Mouse (Mus musculus): Measurements from ENCODE around the gene Tph2. TPM values are rescaled to one million over a fixed set of nuclear protein-coding genes. Genes with fewer than 3 reads are reported as not detected.

Gene Tph2
- total RNA-seq, 2 experiments from 2014 or later, result 0.54 to 0.84 TPM

DNA sequence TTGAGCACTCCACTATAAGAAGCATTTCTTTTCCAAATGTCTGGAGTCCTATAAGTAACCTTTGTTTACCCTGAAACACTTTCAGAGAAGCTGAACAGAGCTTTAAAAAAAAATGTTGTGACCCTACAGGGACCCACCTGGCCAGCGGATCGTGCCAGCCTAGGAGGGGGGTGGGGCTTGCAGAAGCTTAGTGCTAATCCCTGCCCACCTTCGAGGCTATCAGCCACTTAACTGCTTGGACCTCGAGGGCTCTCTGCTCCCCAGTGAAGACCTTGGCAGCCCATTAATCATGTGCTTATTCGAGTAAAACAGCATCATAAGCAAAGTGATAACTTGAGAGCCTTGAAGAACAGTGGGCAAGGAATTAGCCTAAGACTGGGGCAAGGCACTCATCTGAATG, 40.3 kb downstream of the Tph2 start:
- no peak for DNase-seq (ENCODE audit: low spot score in 2 of 2)
- intact Hi-C loops (cut with DNase I), result no loop called here

DNA sequence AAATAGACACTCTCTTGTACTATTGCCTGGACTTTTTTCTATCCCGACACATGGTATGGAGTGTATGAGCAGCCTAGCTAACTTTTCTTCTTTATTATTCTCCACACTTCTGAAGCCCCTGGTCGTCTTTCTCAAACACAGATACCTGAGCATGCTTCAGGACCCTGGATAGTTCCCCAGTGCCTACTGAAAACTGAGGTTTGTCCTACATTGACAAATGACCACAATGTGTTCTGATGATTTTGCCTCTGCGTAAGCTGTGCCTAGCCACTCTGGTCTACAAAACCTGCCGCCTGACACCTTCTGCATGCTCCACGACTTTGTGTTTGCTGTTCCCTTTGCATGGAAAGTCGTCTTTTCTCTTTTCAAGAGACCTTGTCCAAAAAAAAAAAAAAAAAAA, 41.2 kb downstream of the Tph2 start:
- intact Hi-C loops (cut with DNase I), result no loop called here

DNA sequence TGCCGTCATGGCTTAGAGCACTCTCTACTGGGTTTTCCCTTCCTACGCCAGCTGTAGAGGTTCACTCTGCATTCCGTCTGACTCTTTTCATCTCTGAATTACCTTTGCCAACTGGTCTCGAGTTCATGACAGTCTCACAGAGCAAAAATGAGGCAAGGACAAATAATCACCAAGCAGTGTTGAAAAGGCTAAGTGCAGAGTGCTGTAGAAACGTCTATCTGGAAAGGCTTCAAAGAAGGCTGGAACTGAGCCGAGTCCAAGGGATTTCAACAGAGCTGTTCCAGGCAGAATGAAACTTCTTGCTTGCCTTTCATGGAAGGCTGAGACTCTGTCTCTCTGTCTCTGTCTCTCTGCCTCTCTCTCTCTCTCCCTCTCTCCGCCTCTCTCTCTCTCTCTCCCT, 47.8 kb downstream of the Tph2 start:
- DNase-seq (ENCODE audit: low spot score in 2 of 2), result no peak

More for the DNA sequence above, 41.2 kb downstream of the Tph2 start:
- no peak for DNase-seq (ENCODE audit: low spot score in 2 of 2)

DNA sequence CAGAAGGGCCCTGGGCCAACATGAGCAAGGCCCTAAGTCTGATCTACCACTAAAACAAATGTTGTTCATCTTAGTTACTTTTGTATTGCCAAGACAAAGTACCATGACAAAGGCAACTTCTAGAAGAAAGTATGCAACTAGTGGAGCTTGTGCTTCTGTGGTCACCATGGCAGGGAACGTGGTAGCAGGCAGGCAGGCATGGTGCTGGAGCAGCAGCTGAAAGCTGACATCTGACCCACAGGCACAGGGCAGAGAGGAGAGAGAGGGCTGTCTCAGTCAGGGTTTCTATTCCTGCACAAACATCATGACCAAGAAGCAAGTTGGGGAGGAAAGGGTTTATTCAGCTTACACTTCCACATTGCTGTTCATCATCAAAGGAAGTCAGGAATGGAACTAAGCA, 56.9 kb downstream of the Tph2 start:
- no peak for DNase-seq (ENCODE audit: low spot score in 2 of 2)
- intact Hi-C loops (cut with DNase I), result no loop called here

More for the DNA sequence above, 47.8 kb downstream of the Tph2 start:
- intact Hi-C loops (cut with DNase I), result no loop called here

DNA sequence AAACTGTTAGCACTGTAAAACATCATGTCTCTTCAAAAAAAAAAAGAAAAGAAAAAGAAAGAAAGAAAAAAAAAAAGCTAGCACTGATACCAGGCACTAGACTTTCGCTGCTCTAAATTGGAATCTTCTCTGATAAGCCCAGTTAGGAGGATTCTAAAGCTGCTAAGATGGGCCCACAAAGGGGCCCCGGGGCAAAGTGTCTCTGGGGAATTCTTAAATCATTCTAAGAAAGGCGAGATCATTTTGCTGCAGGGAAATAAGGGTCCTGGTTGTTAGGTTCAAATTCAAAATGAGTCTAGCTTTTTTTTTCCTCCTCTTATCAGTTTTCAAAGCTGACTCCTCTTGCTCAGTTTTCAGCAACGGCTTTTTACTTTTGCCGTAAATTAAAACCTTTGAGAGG, 59.3 kb downstream of the Tph2 start:
- intact Hi-C loops (cut with DNase I), result no loop called here
- no peak for DNase-seq (ENCODE audit: low spot score in 2 of 2)

DNA sequence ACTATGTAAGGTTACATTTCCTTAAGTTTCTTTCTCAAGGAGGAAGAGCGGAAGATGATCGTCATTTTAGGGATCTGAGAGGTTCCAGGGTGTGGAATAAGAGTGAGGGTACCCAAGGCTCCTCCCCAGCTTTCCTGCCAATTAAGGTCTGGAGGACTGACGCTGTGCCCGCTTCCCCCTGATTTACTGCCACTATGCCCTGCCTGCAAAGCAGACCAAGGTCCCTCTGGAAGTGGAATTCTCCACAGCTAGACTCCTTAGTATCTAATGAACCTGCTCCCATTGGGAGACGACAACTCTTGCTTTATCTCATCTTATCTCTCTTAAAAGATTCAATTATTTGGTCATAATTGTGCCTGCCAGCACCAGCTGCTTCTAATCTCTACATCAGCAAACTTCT, 59.8 kb downstream of the Tph2 start:
- intact Hi-C loops (cut with DNase I), result no loop called here
- DNase-seq (ENCODE audit: low spot score in 2 of 2), result no peak

DNA sequence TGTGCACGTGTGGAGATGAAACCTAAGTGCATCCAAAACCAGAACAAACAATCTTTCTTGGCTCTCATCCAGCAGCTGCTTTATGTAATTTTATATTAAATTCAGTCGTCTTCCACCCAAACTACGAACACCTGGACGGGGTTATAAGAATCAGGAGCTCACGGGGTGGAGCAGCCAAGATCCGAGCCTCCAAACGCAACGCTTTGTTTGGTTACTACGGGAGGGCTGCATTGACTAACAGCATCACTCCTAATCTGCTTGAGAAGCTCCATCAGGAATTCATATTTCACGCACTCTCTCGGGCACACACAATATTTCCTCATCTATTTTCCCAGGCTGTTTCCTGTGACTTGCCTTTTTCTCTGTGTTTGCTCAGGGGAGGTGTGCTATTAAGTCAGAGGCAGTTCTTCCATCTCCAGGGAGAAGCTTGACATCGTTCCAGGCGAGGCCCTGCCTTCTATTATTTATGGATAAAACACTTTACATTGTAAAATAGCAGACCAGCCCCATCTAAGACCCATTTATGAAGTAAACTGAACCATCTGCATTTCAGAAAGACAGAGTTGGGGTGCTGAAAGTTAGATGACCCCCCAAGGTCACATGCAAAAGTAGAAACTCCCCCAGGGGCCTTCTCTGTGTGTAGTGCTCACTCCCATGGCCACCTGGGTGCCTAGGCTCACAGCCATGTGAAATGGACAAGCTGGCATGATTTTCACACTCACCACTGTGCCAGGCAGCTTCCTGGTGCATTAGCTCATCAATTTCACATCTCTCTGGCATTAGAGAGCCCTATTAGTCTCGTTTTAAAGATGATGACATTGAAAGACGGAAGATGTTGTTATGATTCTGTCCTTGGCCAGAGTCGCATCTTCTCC, 76.9 kb downstream of the Tph2 start:
- intact Hi-C loops (cut with DNase I), result no loop called here
- no peak for DNase-seq (ENCODE audit: low spot score in 2 of 2)

DNA sequence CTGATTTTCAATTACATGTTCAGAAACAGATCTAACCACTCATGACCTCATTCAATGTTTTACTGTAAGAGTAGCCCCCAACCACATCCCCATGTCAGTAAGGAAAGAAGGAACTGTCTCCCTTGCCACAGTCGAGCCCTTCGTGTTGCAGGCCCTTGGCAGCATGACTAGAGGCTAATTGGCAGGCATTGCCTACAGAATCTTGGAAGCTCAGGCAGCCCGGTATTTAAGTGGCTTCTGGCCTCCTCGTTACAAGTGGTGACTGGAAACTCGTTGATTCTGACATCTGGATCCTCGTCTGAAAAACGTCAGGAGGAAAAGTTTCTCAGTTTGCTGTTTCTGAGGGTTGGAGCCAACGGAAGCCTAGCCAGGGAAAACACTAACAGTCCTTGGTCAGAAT, 80.6 kb downstream of the Tph2 start:
- intact Hi-C loops (cut with DNase I), result no loop called here
- no peak for DNase-seq (ENCODE audit: low spot score in 2 of 2)

DNA sequence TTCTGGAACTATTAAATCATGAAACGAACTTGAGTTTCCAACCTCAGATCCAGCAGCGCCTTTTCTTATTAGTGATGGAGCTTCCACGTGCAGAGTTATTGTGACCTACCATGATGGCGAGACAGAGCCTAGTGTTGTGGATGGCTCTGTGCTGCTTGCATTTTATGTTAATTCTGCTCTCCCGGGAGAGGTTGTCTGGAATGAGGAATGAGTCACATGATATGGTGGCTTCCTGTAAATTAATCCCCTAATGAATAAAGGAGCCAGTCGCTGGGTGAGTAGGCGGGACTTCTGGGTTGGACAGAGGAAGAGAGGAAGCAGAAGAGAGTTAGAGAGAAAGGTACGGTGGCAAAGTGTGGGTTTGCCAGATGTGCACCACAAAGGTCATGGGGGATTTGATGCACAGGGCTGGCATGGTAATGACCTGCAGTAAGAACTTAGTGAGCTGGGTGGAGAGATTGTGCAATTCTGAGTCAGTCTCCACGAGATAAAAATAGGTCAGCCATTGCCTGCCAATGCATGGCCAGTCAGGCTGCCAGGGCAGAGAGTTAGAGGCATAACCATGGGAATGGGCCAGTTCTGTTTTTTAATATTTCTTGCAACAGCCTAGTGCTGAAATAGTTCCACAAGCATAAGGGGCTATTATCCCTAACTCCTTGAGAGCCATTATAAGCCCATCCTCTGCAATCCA, 84.8 kb downstream of the Tph2 start:
- no peak for DNase-seq (ENCODE audit: low spot score in 2 of 2)
- intact Hi-C loops (cut with DNase I), result loop anchor here (10.0 kb wide), 1 partner anchor 305 kb away; no protein-coding TSS in a partner anchor

DNA sequence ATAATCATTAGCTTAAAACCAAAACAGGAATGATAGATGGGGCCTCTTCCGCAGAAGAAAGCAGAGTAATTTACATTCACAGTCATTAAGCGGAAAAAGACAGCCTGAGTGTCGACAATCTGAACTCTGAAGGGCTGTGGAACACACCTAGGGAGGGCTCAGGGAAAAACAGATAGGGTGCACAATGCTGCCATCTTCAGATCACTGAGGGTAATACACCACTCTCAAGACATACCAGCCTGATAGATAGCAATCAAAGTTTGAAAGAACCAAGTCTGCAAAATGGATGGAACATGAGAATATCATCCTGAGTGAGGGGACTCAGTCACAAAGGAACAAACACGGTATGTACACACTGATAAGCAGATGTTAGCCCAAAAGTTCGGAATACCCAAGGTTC, 87.7 kb downstream of the Tph2 start:
- DNase-seq (ENCODE audit: low spot score in 2 of 2), result peak; percentile 44 to 52
- intact Hi-C loops (cut with DNase I), result loop anchor here (10.0 kb wide), 1 partner anchor 302 kb away; no protein-coding TSS in a partner anchor

DNA sequence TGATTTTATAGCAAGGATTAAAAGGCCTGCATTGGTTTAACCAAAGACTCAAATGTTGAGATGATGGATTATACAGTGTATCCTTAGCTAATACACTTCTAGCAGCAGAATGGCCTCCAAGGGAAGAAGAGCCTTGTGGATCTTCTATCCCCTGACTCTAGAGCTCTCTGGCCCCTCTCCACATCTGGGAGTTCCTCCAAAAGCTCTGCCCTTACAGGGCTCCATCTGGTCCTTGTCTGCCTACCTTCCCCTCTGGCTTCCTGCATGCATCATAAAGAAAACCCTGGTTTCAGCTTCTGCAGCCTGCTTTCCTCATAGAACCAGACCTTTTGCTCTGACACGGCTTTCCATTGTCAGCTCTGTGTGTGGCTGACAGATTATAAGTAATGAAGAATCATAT, 88.6 kb downstream of the Tph2 start:
- DNase-seq (ENCODE audit: low spot score in 2 of 2), result no peak
- intact Hi-C loops (cut with DNase I), result loop anchor here (10.0 kb wide), 1 partner anchor 301 kb away; no protein-coding TSS in a partner anchor

DNA sequence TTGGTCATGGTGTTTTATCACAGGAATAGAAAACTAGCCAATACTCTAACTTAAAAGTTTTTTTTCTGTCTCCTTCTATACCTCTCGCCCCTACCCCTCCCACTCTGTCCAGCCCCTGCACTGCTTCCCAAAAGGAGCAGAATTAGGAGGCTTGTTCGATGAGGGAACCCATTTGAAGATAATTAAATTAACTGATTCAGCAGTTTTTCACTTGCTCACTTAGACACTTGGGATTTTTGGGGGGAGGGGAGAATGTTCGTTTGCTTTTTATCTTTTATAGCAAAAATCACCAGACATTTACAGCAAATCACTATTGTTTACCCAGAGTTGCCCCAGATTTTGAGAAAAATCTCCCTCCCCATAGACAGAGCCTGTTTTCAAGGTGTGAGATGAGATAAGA, 106.6 kb downstream of the Tph2 start:
- DNase-seq (ENCODE audit: low spot score in 2 of 2), result no peak
- intact Hi-C loops (cut with DNase I), result no loop called here

DNA sequence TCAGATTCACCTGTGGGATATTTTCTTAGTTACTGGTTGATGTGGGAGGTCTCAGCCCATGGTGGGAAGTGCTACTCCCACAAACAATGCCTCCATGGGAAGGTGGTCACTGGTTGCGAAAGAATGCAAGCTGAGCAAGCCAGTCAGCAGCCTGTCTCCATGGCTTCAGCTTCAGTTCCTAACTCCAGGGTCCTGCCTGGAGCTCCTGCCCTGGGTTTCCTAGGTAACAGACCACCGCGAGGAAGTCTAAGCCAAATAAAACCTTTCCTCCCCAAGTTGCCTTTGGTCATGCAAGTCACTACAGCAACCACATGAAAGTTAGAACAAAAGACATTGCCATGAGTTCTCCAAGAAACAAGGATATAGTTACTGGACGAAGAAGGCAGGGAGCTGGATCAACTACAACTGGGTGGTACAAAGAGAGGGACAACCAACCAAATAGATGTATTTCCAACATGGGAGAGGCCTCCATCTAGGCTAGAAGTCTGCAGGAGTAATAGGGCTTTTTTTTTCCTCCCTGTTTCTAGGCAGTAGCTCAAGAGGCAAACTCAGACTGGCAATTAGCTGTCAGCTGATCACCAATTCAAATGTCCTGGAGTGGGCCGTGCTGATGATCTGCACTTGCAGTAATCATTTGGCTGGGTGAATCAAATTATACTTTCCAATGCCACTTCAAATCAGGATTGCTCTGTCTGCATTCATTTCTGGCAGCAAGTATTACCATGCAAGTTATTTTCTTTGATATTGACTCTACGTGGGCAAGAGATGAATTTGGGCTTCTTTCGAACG, 115.5 kb downstream of the Tph2 start:
- intact Hi-C loops (cut with DNase I), result no loop called here
- DNase-seq (ENCODE audit: low spot score in 2 of 2), result no peak

DNA sequence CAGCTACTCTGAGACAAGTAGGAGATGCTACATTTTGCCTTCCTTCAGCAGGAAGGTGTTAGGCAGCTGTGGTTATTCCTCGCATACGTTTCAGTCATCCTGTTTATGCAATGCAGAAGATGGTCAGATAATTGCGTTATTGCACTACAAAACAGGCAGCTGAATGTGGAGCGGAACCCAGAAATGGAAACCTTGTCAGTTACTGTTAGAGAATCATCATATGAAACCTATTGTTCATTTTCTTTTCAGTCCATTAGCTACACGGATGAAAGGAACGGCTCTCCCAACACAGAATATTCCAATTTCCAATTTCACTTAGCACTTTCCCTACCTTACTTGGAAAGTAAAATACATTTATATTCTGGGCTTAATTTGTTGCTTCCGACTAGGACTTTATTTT, 120.9 kb downstream of the Tph2 start:
- no peak for DNase-seq (ENCODE audit: low spot score in 2 of 2)
- intact Hi-C loops (cut with DNase I), result no loop called here

DNA sequence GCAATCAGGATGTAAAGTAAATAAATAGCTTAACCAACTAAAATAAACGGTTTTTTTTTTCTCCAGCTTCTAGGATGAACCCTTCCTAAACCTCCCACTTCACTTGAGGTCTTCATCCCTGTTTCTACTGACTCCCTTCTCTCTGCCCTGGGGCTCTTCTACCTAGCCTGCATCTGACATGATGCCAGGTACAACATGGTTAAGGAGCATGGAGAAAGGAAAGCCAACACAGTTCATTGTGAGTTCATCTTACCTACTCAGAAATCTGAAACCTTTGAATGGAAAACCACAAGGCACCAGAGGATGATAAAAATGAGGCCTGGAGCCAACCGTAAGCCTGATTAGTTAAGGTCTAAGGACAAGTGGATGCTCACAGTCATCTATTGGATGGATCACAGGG, 123.3 kb downstream of the Tph2 start:
- no peak for DNase-seq (ENCODE audit: low spot score in 2 of 2)
- intact Hi-C loops (cut with DNase I), result no loop called here

DNA sequence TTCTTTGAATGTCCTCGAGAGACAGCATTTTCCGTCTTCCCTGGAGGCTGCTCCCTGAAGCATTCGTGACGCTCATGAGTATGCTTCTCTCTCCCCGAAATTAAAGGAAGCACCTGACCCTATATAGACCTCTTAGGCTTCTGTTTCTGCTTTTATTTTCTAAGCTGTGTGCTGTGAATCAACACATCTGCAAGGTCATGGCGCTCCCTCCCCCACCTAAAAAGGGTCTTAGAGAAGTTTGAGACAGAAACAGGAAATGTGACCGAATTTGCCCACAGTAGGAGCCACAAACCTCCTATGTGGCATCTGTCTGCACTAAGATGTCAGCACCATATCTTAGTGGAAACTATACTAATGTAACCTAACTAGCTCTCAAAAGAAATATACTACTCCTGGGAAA, 124.1 kb downstream of the Tph2 start:
- DNase-seq (ENCODE audit: low spot score in 2 of 2), result no peak
- intact Hi-C loops (cut with DNase I), result no loop called here

DNA sequence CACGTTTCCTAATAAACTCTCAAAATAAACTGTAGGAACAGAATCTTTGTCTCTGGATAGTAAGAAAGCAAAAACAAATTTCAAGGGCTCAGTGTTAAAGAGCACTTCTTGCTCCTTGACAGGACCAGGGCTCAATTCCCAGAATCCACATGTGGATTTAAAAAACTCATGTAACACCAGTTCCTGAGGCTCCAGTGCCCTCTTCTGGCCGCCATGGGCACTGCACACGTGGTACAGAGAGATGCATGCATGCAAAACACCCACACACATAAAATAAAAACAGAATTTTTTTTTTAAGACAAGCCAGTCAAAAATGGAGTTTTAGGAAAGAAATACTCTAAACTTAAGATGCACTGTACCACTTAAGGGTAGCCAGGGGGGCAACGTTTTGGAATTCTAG, 133.2 kb downstream of the Tph2 start:
- intact Hi-C loops (cut with DNase I), result no loop called here

DNA sequence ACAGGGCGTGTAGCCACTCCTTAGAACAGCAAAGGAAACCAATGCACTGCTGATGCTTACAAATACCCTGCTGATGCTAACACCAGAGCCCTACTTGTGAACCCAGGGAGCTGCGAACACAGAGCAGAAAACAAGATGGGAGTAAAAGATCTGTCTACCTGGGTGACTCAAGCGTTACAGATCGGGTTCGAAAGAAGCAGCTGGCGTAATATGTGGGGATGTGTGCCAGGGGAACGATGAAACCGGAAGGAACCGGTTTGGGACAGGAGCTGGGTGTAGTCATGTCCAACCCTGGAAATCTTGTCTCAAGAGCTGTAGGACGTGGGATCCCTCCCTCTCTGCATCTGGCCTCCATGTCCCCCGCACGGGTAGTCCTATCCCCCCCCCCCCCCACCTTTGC, 134.1 kb downstream of the Tph2 start:
- intact Hi-C loops (cut with DNase I), result no loop called here
- no peak for DNase-seq (ENCODE audit: low spot score in 2 of 2)

More for the DNA sequence above, 133.2 kb downstream of the Tph2 start:
- DNase-seq (ENCODE audit: low spot score in 2 of 2), result no peak

DNA sequence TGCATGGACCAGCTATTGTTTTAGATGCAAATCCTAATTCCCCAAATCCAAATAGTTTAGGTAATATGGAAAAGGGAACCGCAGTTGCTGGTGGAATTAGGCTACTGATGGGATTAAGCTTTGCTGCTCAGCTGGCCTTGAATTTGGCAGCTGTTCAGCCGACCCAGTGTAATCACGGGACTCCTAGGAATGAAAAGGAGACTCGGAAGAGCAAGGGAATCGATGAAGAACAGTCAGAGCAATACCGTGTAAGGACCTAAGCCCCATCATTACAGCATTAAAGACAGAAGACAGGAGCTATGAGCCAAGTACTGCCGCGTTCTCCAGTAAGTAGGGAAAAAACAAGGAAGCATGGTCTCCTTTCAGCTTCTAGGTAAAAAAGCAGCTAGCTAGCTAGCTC, 134.6 kb downstream of the Tph2 start:
- no peak for DNase-seq (ENCODE audit: low spot score in 2 of 2)
- intact Hi-C loops (cut with DNase I), result no loop called here

DNA sequence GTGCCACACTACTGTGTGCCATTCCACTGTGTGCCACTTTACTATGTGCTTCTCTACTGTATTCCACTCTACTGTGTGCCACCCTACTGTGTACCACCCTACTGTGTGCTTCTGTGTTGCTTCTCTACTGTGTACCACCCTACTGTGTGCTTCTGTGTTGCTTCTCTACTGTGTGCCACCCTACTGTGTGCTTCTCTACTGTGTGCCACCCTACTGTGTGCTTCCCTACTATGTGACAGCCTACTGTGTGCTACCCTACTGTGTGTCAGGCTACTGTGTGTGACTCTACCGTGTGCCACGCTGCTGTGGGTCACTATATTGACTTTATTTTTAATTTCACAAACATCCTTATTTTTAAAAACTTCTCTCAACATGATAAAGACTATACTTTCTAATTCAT, 136.3 kb downstream of the Tph2 start:
- intact Hi-C loops (cut with DNase I), result no loop called here
- DNase-seq (ENCODE audit: low spot score in 2 of 2), result no peak
